Mouse (Mus musculus): ENCODE data around the gene Mipep.

Gene Mipep

DNA sequence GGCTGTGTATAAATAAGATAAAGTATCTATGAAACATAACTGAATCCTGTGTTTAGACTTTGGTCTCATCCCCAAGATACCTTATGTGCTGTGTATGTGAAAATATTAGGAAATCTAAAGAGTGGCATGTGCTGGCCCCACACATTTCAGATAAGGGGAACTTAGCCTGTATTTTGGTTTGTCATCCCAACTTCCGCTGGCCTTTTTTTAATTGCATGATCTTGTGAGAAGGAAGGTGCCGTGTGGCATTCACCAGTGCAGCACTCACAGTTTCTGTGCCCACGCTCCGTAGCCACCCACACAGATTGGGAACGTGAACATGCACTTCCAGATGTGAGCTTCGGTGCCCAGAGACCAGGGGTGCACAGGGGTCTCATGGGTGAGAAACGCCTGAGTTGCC is 26.7 kb upstream of the Mipep start:
- no peak for DNase-seq

- DNase-seq: no peak
Measured at GRCm38 (mm10) chr14:60759097-60759496, 25.3 kb upstream of the Mipep start.

DNA sequence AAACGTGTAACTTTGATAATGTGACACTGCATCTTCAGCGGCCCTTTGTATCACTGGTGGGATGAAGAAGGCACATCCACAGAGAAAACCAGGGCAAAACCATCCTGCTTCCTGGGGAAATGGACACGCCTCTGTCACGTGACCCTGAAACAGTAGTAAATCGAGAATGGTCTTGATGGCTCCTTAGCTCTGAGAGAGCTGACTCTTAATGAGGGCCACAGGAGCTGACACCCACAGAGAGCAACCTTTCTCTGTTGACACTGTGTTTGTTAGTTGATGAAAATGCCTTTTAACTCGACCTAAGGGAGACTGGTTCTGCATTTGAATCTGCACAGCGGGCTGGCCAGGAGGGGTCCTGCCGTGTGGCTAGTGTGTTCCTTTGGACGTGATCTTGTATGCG is 22.6 kb upstream of the Mipep start:
- no peak for DNase-seq

DNA sequence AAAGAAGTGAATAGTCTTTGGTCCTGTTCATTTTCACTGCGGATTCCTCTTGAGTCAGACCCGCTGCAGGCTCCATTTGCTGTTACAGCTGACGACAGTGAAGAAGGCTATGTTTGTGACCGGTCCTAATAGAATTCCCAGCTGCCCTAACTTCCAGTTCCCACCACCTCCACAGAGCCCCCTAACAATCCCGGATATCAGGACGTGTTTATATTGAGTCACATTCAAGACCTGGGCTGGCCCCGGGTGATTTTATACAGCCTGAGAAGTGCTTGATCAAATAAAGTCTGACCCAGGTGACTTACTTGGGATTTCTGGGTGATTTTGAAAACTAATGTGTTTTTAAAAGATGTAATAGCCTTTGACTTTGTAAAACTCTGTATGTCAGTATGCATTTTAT is 21.6 kb upstream of the Mipep start:
- DNase-seq: no peak

DNA sequence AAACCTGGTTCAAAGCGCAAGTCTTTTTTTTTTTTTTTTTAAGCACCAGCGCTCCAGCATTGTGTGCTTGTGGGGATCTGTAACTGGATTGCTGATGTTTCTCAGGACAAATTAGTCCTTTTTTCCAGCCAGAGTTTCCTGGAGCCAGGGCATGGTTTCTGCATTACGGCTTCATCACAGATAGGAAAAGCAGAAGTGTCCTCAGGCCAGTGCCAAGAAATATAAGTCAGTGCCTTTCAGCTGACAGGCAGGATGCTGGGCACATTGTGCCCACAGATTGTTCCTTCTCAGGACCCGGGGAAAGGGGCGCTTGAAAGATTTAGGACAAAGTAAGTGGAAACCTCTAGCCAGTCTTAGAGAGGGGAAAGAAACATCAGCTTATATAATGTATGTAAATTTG is 20.6 kb upstream of the Mipep start:
- DNase-seq: no peak

GRCm38 (mm10) chr14:60764526-60764925 is 19.8 kb upstream of the Mipep start:
- no peak for DNase-seq

DNA sequence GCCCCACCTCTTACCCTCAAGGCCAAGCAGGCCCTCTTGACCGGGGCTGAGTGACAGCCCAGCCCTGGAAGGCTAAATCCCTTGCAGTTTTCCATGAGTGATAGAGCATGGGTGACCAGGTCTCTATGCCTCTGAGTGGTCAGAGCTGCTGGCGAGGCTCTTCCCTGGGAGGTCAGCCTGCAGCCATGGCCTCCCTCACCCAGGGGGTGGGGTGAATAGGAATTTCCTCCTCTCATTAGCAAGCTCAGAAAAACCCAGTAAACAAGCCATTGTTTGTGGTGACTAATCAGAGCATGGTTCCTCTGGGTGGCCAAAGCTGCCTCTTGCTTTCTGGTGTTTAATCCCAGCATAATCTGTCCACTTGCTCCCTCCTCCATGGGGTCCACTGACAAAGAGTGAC is 19.3 kb upstream of the Mipep start:
- DNase-seq: peak; percentile 28

GRCm38 (mm10) chr14:60767884-60768283 is 16.5 kb upstream of the Mipep start, which contains the start of gene C1qtnf9:
TSS of gene C1qtnf9 (plus strand) at chr14:60768134.
- no peak for DNase-seq

GRCm38 (mm10) chr14:60769340-60769739 is 15.0 kb upstream of the Mipep start:
- DNase-seq: no peak

GRCm38 (mm10) chr14:60770594-60770993 is 13.8 kb upstream of the Mipep start:
- DNase-seq: no peak

- peak; percentile 52 for DNase-seq
Measured at GRCm38 (mm10) chr14:60771057-60771456, 13.3 kb upstream of the Mipep start.

GRCm38 (mm10) chr14:60773476-60773875 is 10.9 kb upstream of the Mipep start:
- no peak for DNase-seq

DNA sequence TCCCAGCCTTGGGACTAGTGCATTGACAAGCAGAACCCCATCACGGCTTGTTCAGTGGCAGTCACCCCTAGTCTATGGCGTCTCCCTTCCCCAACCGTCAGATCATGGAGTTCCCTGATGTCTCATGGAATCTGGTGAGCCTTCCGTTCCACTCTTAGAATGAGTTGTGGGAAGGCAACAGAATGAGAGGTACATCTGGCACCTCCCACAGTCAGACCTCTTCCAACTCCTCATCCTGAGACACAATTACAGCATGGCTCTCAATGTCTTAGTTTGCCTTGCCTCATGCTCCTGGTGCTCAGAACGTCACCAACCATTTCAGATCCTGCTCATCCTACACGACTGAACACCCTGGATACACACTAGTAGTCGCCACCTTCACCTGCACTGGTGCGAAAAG is 7.9 kb upstream of the Mipep start:
- DNase-seq: no peak

GRCm38 (mm10) chr14:60777485-60777919 is 6.9 kb upstream of the Mipep start:
- DNase-seq: no peak

DNA sequence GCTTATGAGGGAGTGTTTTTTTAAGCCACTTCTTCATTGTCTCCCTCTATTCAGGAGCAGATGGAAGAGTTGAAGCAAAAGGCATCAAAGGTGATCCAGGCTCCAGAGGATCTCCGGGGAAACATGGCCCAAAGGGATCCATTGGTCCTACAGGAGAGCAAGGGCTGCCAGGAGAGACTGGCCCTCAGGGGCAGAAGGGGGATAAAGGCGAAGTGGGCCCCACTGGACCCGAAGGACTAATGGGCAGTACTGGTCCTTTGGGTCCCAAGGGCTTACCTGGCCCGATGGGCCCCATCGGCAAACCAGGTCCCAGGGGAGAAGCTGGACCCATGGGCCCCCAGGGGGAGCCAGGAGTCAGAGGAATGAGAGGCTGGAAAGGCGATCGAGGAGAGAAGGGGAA is 5.2 kb upstream of the Mipep start:
- DNase-seq: no peak

- DNase-seq: no peak
Measured at GRCm38 (mm10) chr14:60782121-60782656, 2.2 kb upstream of the Mipep start.

- no peak for DNase-seq
Measured at GRCm38 (mm10) chr14:60783196-60783595, 1.2 kb upstream of the Mipep start.

GRCm38 (mm10) chr14:60790103-60790502 is 5.7 kb downstream of the Mipep start:
- DNase-seq: peak; percentile 33

- DNase-seq: no peak
Measured at GRCm38 (mm10) chr14:60796600-60797322, 12.4 kb downstream of the Mipep start.

DNA sequence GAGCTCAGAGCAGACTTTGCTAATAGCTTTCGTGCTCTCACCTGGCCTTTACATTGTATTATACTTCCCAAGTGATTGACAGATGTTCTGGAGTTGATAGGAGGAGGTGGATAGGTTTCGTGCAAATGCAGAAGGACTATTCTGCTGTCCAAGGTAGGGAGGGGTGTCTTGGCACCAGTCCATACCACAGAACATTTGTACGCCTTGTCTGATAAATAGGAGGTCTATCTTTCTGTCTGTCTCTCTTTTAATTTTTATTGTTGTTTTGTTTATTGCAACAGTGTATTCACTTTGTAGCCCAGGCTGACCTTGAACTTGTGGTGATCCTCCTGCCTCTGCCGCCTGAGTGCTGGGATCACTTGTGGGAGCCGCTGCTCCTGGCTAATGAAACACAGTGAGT is 13.2 kb downstream of the Mipep start:
- DNase-seq: no peak

DNA sequence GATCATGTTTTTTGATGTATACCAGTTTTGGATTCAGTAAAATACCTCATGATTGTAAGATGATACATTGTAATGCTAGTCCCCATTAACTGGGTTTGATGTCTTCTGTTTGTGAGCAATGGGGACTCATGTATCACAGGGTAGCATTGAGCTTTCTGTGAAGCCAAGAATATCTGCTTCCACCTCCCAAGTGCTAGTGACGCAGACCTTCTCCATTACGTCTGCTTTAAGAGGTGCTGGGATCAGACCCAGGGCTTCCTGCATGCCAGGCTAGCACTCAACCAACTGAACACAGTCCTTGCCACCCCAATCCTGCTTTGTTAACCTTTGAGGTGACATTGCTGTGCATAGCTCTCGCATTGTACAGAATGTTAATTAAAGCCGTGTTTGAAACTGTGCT is 14.3 kb downstream of the Mipep start:
- DNase-seq: no peak

DNA sequence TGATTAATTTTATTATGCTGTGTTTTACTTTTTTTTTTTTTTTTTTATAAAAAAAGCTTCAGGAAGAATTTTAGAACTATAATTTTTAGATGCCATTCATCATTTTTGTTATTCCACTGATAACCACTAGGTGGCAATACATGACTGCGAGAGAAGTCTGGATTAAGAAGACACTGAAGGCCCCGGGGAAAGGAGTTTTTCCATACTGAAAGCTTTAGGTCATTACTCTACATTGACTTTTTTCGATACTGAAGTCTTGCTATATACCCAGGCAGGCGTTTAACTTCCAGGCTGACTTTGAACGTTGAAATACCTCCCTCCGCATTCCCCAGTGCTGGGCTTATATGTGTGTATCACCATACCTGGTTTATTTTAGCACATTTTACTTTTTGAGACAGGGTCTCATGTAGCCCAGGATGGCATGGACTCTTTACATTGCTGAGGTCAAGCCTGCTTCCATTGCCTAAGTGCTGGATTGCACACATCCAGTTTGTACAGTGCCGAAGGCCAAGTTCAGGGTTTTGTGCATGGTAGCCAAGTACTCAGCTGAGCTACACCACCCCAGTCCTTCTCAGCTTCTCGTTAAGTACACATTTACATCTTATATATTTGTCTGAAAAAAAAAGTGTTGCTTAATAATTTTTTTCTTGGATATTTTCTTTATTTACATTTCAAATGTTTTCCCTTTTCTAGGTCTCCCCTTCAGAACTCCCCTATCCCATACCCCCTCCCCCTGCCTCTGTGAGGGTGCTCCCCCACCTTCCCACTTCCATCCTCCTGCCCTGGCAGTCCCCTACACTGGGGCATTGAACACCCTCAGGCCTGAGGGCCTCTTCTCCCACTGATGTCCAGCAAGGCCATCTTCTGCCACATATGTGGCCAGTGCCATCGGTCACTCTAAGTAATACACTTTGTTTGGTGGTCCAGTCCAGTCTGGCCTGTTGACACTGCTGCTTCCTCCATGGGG is 15.7 kb downstream of the Mipep start:
- DNase-seq: no peak

DNA sequence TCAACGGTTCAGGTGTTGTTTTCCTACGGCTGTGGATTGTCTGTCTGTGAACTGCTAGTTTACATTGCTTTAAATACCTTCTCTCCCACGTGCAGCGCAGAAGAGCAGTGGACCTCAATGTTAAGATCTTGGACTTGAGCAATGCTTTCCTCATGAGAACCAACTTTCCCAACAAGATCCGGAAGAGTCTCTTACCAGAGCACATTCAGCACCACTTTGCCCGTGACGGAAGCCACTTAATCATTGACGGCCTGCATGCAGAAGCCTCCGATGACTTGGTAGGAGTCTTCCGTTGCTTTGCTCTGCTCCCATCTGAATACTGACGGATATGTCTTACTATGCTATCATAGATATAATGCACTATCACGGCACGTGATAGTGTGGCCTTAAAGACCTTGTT is 17.7 kb downstream of the Mipep start:
- DNase-seq: no peak

DNA sequence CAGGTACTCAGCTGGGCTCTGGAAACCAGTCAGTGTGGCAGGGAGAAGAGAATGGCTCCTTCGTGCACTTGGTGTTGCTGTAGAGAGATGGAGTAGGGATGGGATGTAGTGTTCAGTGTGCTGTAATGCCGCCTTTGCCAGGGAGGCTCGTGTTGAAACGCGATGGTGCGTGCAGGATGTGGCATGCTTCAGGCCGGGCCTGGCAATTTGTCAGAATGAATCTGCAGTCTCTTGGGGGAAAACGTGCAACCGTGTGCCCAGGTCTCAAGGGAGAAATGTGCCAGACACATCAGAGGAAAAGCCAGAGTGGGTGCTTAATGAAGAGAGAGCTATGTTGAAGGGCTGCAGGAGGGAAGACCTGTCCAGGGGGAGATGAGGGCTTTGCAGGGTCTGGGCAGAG is 20.6 kb downstream of the Mipep start:
- DNase-seq: no peak

All from kidney, adult 11 months (tissue).